Mouse (Mus musculus) bone marrow, adult 2 months (tissue): ENCODE data around the gene Ddi2.

Source experiments
- CTCF ChIP-seq: fragments of 200-500 bp; IDR thresholded peaks from 2 replicates; pipeline ENCODE4 v1.5.1; 2011; ENCODE audit warnings: low read length, control low read depth; ENCODE audit not compliant: control insufficient read depth, insufficient read depth
- POLR2A ChIP-seq: fragments of 200-500 bp; IDR thresholded peaks from 2 replicates; pipeline ENCODE4 v1.6.1; 2011; ENCODE audit warnings: low read depth, mild to moderate bottlenecking, control low read depth, low read length, borderline replicate concordance; ENCODE audit not compliant: control insufficient read depth

- TF ChIP-seq CTCF (no peak), POLR2A (no peak)
Observed at GRCm38 (mm10) chr4:141672325-141672724, 50.9 kb downstream of the Ddi2 start.
